Mouse (Mus musculus): ENCODE data around the gene Hdhd5. TPM values are rescaled to one million over a fixed set of nuclear protein-coding genes. Genes with fewer than 3 reads are reported as not detected.

Gene Hdhd5
- total RNA-seq (2023): 111 TPM

GRCm38 (mm10) chr6:120531020-120531965, at the start of gene Hdhd5:
Gene Hdhd5, minus strand, starts transcription at chr6:120531319.

GRCm38 (mm10) chr6:120493374-120494181, 37.5 kb downstream of the Hdhd5 start, which contains the start of gene Tmem121b:
Gene Tmem121b, minus strand, starts transcription at chr6:120493807.

GRCm38 (mm10) chr6:120463086-120463871, 67.8 kb downstream of the Hdhd5 start, which contains the start of gene Il17ra:
Gene Il17ra, plus strand, starts transcription at chr6:120463247.

Other genes with a start within 250 kb of the Hdhd5 start
- not detected for gene D330020A13Rik, start 237.0 kb downstream of the Hdhd5 start, total RNA-seq (2023)
- not detected for gene B4galnt3, start 236.8 kb downstream of the Hdhd5 start, total RNA-seq (2023)
- gene Kdm5a, start 167.2 kb downstream of the Hdhd5 start, total RNA-seq (2023): 147 TPM
- gene Ccdc77, start 166.9 kb downstream of the Hdhd5 start, total RNA-seq (2023): 12.9 TPM
- 208 TPM for gene Il17ra, start 68.1 kb downstream of the Hdhd5 start, total RNA-seq (2023)
- gene Tmem121b, start 37.5 kb downstream of the Hdhd5 start, total RNA-seq (2023): 0.65 TPM
- gene Cecr2, start 135.1 kb upstream of the Hdhd5 start, total RNA-seq (2023): 1.1 TPM
- gene Slc25a18, start 242.3 kb upstream of the Hdhd5 start, total RNA-seq (2023): not detected